Mouse (Mus musculus): ENCODE results near the gene Aak1. TPM values are rescaled to one million over a fixed set of nuclear protein-coding genes. Genes with fewer than 3 reads are reported as not detected.

Aak1 gene
- polyA plus RNA-seq, 1 experiment from 2014 or later, result 21.8 TPM

- Histone ChIP-seq H3K4me1 (ENCODE audit: control insufficient read depth, insufficient read depth, low read length) (peaks cover 41% of the 10 kb centered on the region), H3K27me3 (ENCODE audit: control insufficient read depth, insufficient read depth, low read length) (no peaks in the 10 kb centered on the region), H3K36me3 (ENCODE audit: control insufficient read depth, insufficient read depth) (no peaks in the 10 kb centered on the region), H3K9ac (ENCODE audit: low read length) (peak overlapping the region; percentile 93), H3K4me3 (ENCODE audit: low read length) (peak overlapping the region; percentile 90), H3K27ac (ENCODE audit: low read length) (peak overlapping the region; percentile 95), H3K9me3 (replicated peaks; ENCODE audit: control insufficient read depth, low read length) (no peaks in the 10 kb centered on the region), H3K4me2 (ENCODE audit: low read depth, low read length) (peak overlapping the region; percentile 70)
- ATAC-seq (replicated peaks; ENCODE audit: extremely low read depth, insufficient read depth, low FRiP score), result peak; percentile 21
- 0% methylated on average over 36 of the region's 36 CpGs for WGBS
Measured at GRCm38 (mm10) chr6:86849692-86850445, 552 bp downstream of the Aak1 start.

GRCm38 (mm10) chr6:86850588-86850987 is 1.3 kb downstream of the Aak1 start:
- Histone ChIP-seq H3K27me3 (ENCODE audit: control insufficient read depth, insufficient read depth, low read length) (no peaks in the 10 kb centered on the region), H3K9ac (ENCODE audit: low read length) (peak overlapping the region; percentile 93), H3K4me1 (ENCODE audit: control insufficient read depth, insufficient read depth, low read length) (peaks cover 47% of the 10 kb centered on the region), H3K27ac (ENCODE audit: low read length) (peak overlapping the region; percentile 95), H3K4me3 (ENCODE audit: low read length) (peak overlapping the region; percentile 90), H3K9me3 (replicated peaks; ENCODE audit: control insufficient read depth, low read length) (no peaks in the 10 kb centered on the region), H3K36me3 (ENCODE audit: control insufficient read depth, insufficient read depth) (peaks cover 2% of the 10 kb centered on the region; the same call in 1 of the 2 replicates), H3K4me2 (ENCODE audit: low read depth, low read length) (peak overlapping the region; percentile 70)
- ATAC-seq (replicated peaks; ENCODE audit: extremely low read depth, insufficient read depth, low FRiP score), result no peak
- 7% methylated on average over 4 of the region's 4 CpGs for WGBS

DNA sequence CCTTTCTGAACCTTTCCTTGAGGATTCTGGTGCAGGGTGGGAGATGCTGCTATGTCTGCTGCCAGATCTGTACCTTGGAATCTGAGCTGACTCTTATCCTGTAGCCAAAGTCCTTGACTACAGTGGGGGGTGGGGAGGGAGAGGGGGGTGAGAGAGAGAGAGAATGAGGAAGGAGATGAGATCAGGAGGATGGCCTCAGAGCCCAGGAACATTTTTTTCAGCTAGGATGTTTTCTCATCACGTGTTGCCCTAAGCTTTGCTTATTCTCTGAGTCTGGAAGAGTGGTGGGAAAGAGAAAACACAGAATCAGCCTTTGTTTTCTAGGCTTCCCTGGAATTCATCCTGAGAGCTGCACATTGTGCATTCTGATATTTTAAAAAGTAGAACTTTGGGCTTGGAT is 2.2 kb downstream of the Aak1 start:
- H3K4me2 ChIP-seq (ENCODE audit: low read depth, low read length), result peak overlapping the region; percentile 70
- H3K4me1 ChIP-seq (ENCODE audit: control insufficient read depth, insufficient read depth, low read length), result peaks cover 47% of the 10 kb centered on the region
- 3% methylated on average over 1 of the region's 1 CpGs for WGBS
- H3K9ac ChIP-seq (ENCODE audit: low read length), result peak overlapping the region; percentile 93
- H3K27ac ChIP-seq (ENCODE audit: low read length), result no peak overlapping the region; the same call in none of the 2 replicates
- H3K9me3 ChIP-seq (replicated peaks; ENCODE audit: control insufficient read depth, low read length), result no peaks in the 10 kb centered on the region
- peak overlapping the region; percentile 90 for H3K4me3 ChIP-seq (ENCODE audit: low read length)
- no peaks in the 10 kb centered on the region for H3K27me3 ChIP-seq (ENCODE audit: control insufficient read depth, insufficient read depth, low read length)
- peaks cover 2% of the 10 kb centered on the region; the same call in 1 of the 2 replicates for H3K36me3 ChIP-seq (ENCODE audit: control insufficient read depth, insufficient read depth)
- ATAC-seq (replicated peaks; ENCODE audit: extremely low read depth, insufficient read depth, low FRiP score), result no peak

GRCm38 (mm10) chr6:86853928-86854327 is 4.6 kb downstream of the Aak1 start:
- H3K27ac ChIP-seq (ENCODE audit: low read length), result no peak overlapping the region
- H3K9me3 ChIP-seq (replicated peaks; ENCODE audit: control insufficient read depth, low read length), result no peaks in the 10 kb centered on the region; the same call in 1 of the 2 replicates
- H3K4me1 ChIP-seq (ENCODE audit: control insufficient read depth, insufficient read depth, low read length), result peaks cover 45% of the 10 kb centered on the region
- H3K4me3 ChIP-seq (ENCODE audit: low read length), result no peak overlapping the region
- no peaks in the 10 kb centered on the region for H3K27me3 ChIP-seq (ENCODE audit: control insufficient read depth, insufficient read depth, low read length)
- no peak overlapping the region for H3K9ac ChIP-seq (ENCODE audit: low read length)
- no peak overlapping the region for H3K4me2 ChIP-seq (ENCODE audit: low read depth, low read length)
- 81% methylated on average over 3 of the region's 3 CpGs for WGBS
- no peak for ATAC-seq (replicated peaks; ENCODE audit: extremely low read depth, insufficient read depth, low FRiP score)
- peaks cover 6% of the 10 kb centered on the region for H3K36me3 ChIP-seq (ENCODE audit: control insufficient read depth, insufficient read depth)

DNA sequence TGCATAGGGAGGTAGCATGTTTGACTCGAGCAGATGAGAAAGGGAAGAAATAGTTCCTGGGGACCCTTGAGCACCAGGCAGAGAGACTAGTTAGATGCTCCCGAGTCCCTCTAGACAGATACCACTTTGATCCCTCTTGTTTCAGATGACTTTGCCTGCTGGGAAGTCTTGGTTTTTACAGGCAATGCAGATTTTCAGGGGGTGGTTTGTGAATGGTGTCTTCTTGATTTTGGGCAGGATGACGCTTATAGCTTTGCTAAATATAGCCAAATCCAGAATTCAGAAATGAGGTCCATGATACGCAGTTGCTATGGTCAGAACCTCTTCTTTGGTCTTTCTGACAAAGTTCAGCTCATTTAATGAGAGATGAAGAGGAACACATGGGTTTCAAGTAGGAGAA is 5.6 kb downstream of the Aak1 start:
- ATAC-seq (replicated peaks; ENCODE audit: extremely low read depth, insufficient read depth, low FRiP score), result no peak
- WGBS, result 81% methylated on average over 4 of the region's 4 CpGs
- H3K4me3 ChIP-seq (ENCODE audit: low read length), result no peak overlapping the region
- H3K9me3 ChIP-seq (replicated peaks; ENCODE audit: control insufficient read depth, low read length), result no peaks in the 10 kb centered on the region; the same call in 1 of the 2 replicates
- no peaks in the 10 kb centered on the region for H3K27me3 ChIP-seq (ENCODE audit: control insufficient read depth, insufficient read depth, low read length)
- H3K36me3 ChIP-seq (ENCODE audit: control insufficient read depth, insufficient read depth), result peaks cover 15% of the 10 kb centered on the region
- H3K9ac ChIP-seq (ENCODE audit: low read length), result no peak overlapping the region
- H3K27ac ChIP-seq (ENCODE audit: low read length), result no peak overlapping the region
- H3K4me1 ChIP-seq (ENCODE audit: control insufficient read depth, insufficient read depth, low read length), result peaks cover 45% of the 10 kb centered on the region
- H3K4me2 ChIP-seq (ENCODE audit: low read depth, low read length), result no peak overlapping the region

DNA sequence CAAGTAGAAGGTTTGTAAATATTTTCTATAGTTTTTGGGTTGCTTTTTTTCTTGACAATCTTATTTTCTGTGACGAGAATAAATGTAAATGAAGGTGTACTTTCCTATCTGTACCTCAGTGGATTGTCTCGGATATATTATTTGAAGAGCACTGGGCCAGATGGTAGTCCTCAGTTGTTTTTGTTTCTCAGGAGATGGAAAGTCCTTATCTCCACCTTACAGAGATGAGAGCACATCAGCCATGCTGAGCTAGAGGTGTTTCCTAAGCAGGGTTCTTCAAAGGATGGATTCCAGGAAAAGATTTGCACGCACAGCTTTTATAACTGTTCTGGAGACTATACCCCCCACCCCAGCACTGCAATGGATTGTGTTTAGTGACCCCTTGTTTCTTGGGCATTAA is 9.3 kb downstream of the Aak1 start:
- H3K27ac ChIP-seq (ENCODE audit: low read length), result no peak overlapping the region
- H3K27me3 ChIP-seq (ENCODE audit: control insufficient read depth, insufficient read depth, low read length), result no peaks in the 10 kb centered on the region
- H3K36me3 ChIP-seq (ENCODE audit: control insufficient read depth, insufficient read depth), result peaks cover 27% of the 10 kb centered on the region
- H3K9me3 ChIP-seq (replicated peaks; ENCODE audit: control insufficient read depth, low read length), result peaks cover 2% of the 10 kb centered on the region; the same call in 1 of the 2 replicates
- H3K9ac ChIP-seq (ENCODE audit: low read length), result no peak overlapping the region
- H3K4me3 ChIP-seq (ENCODE audit: low read length), result no peak overlapping the region
- WGBS, result 73% methylated on average over 3 of the region's 3 CpGs
- no peak for ATAC-seq (replicated peaks; ENCODE audit: extremely low read depth, insufficient read depth, low FRiP score)
- peaks cover 20% of the 10 kb centered on the region for H3K4me1 ChIP-seq (ENCODE audit: control insufficient read depth, insufficient read depth, low read length)
- H3K4me2 ChIP-seq (ENCODE audit: low read depth, low read length), result no peak overlapping the region

GRCm38 (mm10) chr6:86860732-86861463 is 11.6 kb downstream of the Aak1 start:
- WGBS, result 85% methylated on average over 9 of the region's 9 CpGs
- Histone ChIP-seq H3K9ac (ENCODE audit: low read length) (no peak overlapping the region), H3K36me3 (ENCODE audit: control insufficient read depth, insufficient read depth) (peaks cover 25% of the 10 kb centered on the region), H3K4me1 (ENCODE audit: control insufficient read depth, insufficient read depth, low read length) (peaks cover 5% of the 10 kb centered on the region), H3K4me3 (ENCODE audit: low read length) (no peak overlapping the region), H3K27me3 (ENCODE audit: control insufficient read depth, insufficient read depth, low read length) (no peaks in the 10 kb centered on the region), H3K27ac (ENCODE audit: low read length) (no peak overlapping the region), H3K9me3 (replicated peaks; ENCODE audit: control insufficient read depth, low read length) (peaks cover 2% of the 10 kb centered on the region; the same call in 1 of the 2 replicates), H3K4me2 (ENCODE audit: low read depth, low read length) (no peak overlapping the region)
- ATAC-seq (replicated peaks; ENCODE audit: extremely low read depth, insufficient read depth, low FRiP score), result no peak

GRCm38 (mm10) chr6:86864358-86864757 is 15.0 kb downstream of the Aak1 start:
- Histone ChIP-seq H3K36me3 (ENCODE audit: control insufficient read depth, insufficient read depth) (peaks cover 16% of the 10 kb centered on the region), H3K4me3 (ENCODE audit: low read length) (no peak overlapping the region), H3K9me3 (replicated peaks; ENCODE audit: control insufficient read depth, low read length) (peaks cover 2% of the 10 kb centered on the region; the same call in 1 of the 2 replicates), H3K9ac (ENCODE audit: low read length) (no peak overlapping the region), H3K4me1 (ENCODE audit: control insufficient read depth, insufficient read depth, low read length) (peaks cover 22% of the 10 kb centered on the region), H3K4me2 (ENCODE audit: low read depth, low read length) (no peak overlapping the region), H3K27me3 (ENCODE audit: control insufficient read depth, insufficient read depth, low read length) (no peaks in the 10 kb centered on the region), H3K27ac (ENCODE audit: low read length) (no peak overlapping the region)
- ATAC-seq (replicated peaks; ENCODE audit: extremely low read depth, insufficient read depth, low FRiP score), result no peak
- 91% methylated on average over 3 of the region's 3 CpGs for WGBS

DNA sequence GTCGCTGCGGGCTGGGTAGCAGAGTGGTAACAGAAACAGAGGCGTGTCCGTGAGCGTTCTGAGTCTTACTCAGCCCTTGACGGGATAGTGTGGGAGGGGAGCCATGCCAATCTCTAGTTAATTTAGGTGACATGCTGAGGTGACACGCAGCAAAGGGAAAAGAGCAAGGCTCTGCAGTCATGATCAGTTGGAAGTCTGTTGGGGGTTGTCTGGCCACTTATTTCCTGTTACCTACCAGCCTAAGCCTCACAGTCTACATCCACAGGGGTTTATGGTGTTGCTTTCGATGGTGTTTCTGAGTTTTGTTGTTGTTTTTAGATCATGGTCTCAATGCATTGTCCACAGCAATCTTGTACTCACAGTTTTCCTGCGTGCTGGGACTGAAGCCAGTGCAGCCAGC is 21.0 kb downstream of the Aak1 start:
- Histone ChIP-seq H3K4me2 (ENCODE audit: low read depth, low read length) (no peak overlapping the region), H3K9ac (ENCODE audit: low read length) (no peak overlapping the region), H3K27me3 (ENCODE audit: control insufficient read depth, insufficient read depth, low read length) (no peaks in the 10 kb centered on the region), H3K36me3 (ENCODE audit: control insufficient read depth, insufficient read depth) (no peaks in the 10 kb centered on the region), H3K4me3 (ENCODE audit: low read length) (no peak overlapping the region), H3K4me1 (ENCODE audit: control insufficient read depth, insufficient read depth, low read length) (peaks cover 37% of the 10 kb centered on the region), H3K27ac (ENCODE audit: low read length) (peak overlapping the region; percentile 80), H3K9me3 (replicated peaks; ENCODE audit: control insufficient read depth, low read length) (no peaks in the 10 kb centered on the region)
- peak; percentile 38; the same call in 1 of the 2 replicates for ATAC-seq (replicated peaks; ENCODE audit: extremely low read depth, insufficient read depth, low FRiP score)
- 55% methylated on average over 9 of the region's 9 CpGs for WGBS
